Mouse (Mus musculus) bone marrow, adult 2 months (tissue): Measurements from ENCODE around the gene Tsc22d4.

Experiments
- CTCF ChIP-seq: fragments of 200-500 bp; IDR thresholded peaks from 2 replicates; pipeline ENCODE4 v1.5.1; 2011; ENCODE audit warnings: low read length, control low read depth; ENCODE audit not compliant: control insufficient read depth, insufficient read depth
- POLR2A ChIP-seq: fragments of 200-500 bp; IDR thresholded peaks from 2 replicates; pipeline ENCODE4 v1.6.1; 2011; ENCODE audit warnings: low read depth, mild to moderate bottlenecking, control low read depth, low read length, borderline replicate concordance; ENCODE audit not compliant: control insufficient read depth

DNA sequence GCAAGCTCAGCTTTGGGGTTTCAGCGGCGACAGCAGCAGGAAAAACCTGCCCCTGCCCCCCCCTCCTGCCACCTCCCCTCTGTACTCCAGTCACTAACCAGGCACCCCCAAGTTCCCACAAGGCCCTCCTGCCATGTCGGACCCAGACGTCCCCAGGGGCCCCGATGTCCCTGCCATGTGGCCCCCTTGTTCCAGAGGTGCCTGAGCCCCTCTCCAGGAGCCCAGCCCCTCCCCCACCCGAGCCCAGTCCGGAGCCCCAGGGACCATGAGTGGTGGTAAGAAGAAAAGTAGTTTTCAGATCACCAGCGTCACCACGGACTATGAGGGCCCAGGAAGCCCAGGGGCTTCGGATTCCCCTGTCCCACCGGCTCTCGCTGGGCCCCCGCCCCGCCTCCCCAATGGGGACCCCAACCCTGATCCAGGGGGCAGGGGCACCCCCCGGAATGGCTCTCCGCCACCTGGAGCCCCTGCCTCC, 1.4 kb downstream of the Tsc22d4 start:
- no peak for TF ChIP-seq CTCF
- TF ChIP-seq POLR2A = no peak; the same call in 1 of the 2 replicates
